Mouse (Mus musculus): ENCODE results near the gene Gm5862.
A peak's percentile ranks its signal among the peaks of the same experiment; 100 is the strongest.
"Not testable (repeated sequence)": the region's sequence is repeated elsewhere in the genome, so short reads cannot be mapped to it uniquely, and the experiment has no call there.

Gene Gm5862

DNA sequence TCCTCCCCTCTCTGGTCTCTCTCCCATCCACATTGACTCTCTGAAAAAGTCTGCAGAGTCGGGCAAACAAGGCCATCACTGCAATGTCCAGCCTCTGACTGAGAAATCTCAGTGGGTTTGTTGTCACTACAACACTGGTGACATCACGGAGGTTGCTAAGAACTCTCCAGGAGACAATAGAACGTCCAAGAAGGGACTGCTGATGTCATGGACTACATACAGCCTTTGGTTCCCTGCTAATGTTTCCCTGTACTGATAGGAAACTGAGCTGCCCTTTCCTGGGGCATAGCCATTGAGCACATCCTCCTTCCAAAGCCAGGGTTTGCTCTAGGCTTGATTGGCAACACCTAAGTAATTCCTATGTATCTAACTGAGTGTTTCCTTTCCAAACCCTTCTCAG is at the start of gene Gm5862:
Gm5862 (minus strand) TSS at position 101 of the 400 bp plus-strand sequence.
- not testable (repeated sequence) for DNase-seq (ENCODE audit: low read depth, low spot score)

DNA sequence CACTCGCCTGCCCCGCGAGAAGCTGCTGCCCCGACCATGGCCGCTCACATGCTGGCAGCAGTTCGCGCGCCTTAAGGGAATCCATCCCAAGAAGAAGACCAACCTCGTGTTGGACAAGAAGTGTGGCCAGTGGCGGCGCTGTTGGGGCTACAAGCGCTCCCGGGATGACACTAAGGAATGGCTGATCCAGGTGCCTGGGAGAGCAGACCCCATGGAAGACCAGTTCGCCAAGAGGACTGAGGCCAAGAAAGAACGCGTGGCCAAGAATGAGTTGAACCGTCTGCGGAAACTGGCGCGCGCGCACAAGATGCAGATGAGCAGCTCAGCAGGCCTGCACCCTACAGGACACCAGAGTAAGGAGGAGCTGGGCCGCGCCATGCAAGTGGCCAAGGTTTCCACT is 48.0 kb upstream of the Gm5862 start:
- DNase-seq (ENCODE audit: low read depth, low spot score), result no peak

- not testable (repeated sequence) for DNase-seq (ENCODE audit: low read depth, low spot score)
Measured at GRCm38 (mm10) chr5:26058481-26058880, 35.8 kb upstream of the Gm5862 start, which contains the start of gene Gm7347. TSS of gene Gm7347 (minus strand) at chr5:26058581.

- DNase-seq (ENCODE audit: low read depth, low spot score), result not testable (repeated sequence)
Measured at GRCm38 (mm10) chr5:26039458-26039857, 16.7 kb upstream of the Gm5862 start, which contains the start of gene Speer4a. TSS of gene Speer4a (minus strand) at chr5:26039558.

DNA sequence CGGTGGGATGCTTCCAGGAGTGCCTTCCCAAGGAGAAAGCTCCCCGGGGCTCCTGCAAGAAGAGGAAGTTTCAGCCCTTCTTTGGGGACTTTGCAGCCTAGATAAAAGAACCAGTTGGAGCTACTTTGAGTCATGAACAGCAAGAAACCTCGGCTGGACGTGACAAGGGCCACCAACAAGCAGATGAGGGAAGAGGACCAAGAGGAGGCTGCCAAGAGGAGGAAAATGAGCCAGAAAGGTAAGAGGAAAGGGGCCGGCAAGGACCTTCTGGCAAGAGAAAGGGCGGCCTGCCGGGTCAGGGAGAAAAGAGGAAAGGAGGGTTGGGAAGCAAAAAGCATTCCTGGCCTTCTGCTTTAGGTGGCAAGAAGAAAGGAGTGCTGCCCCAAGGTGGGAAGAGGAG is 15.0 kb downstream of the Gm5862 start:
- DNase-seq (ENCODE audit: low read depth, low spot score), result not testable (repeated sequence)

- DNase-seq (ENCODE audit: low read depth, low spot score), result peak; percentile 37
Measured at GRCm38 (mm10) chr5:26006937-26007695, 15.6 kb downstream of the Gm5862 start.

DNA sequence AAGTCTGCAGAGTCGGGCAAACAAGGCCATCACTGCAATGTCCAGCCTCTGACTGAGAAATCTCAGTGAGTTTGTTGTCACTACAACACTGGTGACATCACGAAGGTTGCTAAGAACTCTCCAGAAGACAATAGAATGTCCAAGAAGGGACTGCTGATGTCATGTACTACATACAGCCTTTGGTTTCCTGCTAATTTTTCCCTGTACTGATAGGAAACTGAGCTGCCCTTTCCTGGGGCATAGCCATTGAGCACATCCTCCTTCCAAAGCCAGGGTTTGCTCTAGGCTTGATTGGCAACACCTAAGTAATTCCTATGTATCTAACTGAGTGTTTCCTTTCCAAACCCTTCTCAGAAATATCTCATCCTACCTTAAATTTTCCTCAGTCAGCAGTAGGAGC is 18.0 kb downstream of the Gm5862 start, which contains the start of gene Gm1979:
Gm1979 (minus strand) TSS at position 101 of the 400 bp plus-strand sequence.
- DNase-seq (ENCODE audit: low read depth, low spot score), result not testable (repeated sequence)

DNA sequence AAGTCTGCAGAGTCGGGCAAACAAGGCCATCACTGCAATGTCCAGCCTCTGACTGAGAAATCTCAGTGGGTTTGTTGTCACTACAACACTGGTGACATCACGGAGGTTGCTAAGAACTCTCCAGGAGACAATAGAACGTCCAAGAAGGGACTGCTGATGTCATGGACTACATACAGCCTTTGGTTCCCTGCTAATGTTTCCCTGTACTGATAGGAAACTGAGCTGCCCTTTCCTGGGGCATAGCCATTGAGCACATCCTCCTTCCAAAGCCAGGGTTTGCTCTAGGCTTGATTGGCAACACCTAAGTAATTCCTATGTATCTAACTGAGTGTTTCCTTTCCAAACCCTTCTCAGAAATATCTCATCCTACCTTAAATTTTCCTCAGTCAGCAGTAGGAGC is 34.2 kb downstream of the Gm5862 start, which contains the start of gene Gm21698:
Gm21698 (minus strand) TSS at position 101 of the 400 bp plus-strand sequence.
- DNase-seq (ENCODE audit: low read depth, low spot score), result not testable (repeated sequence)

DNA sequence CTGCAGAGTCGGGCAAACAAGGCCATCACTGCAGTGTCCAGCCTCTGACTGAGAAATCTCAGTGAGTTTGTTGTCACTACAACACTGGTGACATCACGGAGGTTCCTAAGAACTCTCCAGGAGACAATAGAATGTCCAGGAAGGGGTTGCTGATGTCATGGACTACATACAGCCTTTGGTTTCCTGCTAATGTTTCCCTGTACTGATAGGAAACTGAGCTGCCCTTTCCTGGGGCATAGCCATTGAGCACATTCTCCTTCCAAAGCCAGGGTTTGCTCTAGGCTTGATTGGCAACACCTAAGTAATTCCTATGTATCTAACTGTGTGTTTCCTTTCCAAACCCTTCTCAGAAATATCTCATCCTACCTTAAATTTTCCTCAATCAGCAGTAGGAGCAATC is 50.2 kb downstream of the Gm5862 start, which contains the start of gene Gm21680:
Gm21680 (minus strand) TSS at position 101 of the 400 bp plus-strand sequence.
- not testable (repeated sequence) for DNase-seq (ENCODE audit: low read depth, low spot score)
